Mouse (Mus musculus): ENCODE data around the gene Aadacl4.
"Not testable (repeated sequence)": the region's sequence is repeated elsewhere in the genome, so short reads cannot be mapped to it uniquely, and the experiment has no call there.

Gene Aadacl4

DNA sequence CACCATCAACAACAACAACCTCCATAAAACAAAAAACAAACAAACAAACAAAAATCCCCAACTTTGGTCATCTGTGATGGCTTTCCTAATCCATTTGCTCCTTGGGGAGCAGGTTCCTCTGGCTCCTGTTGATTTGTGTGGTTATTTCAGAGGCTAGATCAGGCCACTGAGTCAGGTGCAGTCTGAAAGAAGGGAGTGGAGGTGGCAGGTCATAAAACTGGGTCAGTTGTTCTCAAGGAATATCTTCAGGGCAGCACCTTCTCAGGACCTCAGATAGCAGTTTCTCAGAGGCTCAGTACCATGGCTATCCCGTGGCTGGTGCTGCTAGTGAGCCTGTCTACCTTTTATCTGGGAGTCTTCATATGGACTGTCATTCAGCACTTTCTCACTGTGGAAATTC, at the start of gene Aadacl4:
TSS of gene Aadacl4 (plus strand) at position 301 of the 400 bp plus-strand sequence.
- DNase-seq (ENCODE audit: low spot score in 2 of 2) = no peak

DNA sequence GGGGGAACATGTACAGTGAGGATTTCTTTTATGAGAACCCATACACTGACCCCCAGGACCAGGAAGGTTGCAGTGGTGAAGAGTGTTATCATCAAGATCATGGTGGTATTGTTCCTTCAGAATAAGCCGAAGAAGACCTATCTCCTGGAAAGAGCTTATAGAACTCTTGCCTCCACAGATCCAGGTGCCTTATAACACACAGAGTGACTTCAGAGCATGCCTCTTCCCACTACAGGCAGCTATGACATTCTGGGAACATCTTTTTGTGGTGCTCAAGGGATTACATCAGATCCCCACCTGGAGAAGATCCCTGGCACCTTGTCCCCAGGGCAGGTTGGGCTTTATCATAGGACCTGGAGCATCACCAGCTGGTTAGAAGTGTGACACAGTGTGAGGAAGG, 48.5 kb upstream of the Aadacl4 start, which contains the start of gene Gm13124:
TSS of gene Gm13124 (minus strand) at position 101 of the 400 bp plus-strand sequence.
- DNase-seq (ENCODE audit: low spot score in 2 of 2) = no peak

DNA sequence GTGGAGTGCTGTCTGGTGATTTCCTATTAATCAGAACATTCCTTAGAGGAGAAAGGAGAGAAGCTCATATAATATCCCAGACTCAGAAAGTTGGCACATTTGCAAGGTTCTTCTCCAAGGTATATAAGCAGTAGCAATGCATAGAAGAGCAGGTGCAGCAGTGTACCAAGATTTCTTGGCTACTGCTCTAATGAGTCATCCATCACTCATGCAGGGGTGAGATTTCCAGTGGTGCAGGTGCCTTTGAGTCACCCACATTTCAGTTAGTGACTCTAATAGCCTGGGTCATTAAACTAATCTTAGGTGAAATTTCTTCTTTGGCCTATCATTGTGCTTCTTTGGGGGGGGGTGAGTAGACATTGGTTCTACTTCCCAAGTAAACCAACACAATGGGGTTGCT, 45.8 kb upstream of the Aadacl4 start:
- DNase-seq (ENCODE audit: low spot score in 2 of 2) = no peak

DNA sequence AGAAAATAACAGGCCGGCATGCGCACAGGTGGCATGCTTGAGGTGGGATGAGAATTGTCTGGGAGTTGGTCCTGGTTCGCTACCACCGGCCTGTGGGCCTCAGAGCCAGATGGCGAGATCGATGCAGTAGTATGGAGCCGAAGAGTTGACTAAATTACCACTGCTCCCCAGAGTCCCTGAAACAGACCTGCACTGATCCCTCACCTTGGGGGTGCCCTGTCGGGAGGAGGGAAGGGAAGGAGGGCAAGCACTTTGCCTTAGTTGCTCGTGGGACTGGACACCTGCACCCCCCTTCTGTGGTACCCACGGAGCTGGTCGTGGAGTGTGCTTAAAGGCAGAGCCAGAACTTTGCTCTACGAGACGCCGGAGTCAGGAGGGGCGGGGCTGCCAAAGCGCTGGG, 27.3 kb upstream of the Aadacl4 start:
- not testable (repeated sequence) for DNase-seq (ENCODE audit: low spot score in 2 of 2)

DNA sequence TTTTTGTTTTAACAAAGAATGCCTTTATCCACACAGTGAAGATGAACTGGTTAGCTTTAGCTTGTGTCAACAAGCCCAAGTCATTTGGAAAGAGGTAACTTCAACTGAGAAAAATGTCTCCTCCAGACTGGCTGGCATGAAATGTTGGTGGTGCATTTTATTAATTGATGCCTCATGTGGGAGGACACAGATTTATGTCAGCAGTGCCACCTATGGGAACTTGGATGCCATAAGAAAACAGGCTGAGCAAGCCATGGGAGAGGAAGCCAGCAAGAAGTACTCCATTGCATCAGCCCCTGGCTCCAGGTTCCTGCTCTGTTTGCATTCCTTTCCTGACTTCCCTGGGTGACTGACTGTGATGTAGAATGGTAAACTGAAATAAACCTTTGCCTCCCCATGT, 20.7 kb upstream of the Aadacl4 start:
- no peak for DNase-seq (ENCODE audit: low spot score in 2 of 2)

DNA sequence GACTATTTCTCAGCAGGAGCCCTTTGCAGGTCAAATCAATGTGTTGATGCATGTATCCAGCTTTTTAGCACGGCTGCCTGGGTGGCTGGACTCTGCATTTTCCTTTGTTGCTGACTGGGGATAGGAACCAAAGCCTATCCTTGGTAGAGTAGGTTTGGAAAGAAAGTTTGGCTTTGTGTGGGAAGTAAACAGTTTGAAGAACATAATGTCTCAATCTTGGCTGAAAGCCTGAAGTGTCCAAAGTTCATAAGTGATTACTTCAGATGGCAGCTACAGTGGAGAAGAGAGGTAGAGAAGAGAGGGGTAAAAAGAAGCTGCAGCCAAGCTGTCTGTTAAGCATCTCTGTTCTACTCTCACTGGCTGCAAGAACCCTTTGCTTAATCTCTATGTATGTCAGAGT, 1.1 kb downstream of the Aadacl4 start:
- DNase-seq (ENCODE audit: low spot score in 2 of 2) = no peak

DNA sequence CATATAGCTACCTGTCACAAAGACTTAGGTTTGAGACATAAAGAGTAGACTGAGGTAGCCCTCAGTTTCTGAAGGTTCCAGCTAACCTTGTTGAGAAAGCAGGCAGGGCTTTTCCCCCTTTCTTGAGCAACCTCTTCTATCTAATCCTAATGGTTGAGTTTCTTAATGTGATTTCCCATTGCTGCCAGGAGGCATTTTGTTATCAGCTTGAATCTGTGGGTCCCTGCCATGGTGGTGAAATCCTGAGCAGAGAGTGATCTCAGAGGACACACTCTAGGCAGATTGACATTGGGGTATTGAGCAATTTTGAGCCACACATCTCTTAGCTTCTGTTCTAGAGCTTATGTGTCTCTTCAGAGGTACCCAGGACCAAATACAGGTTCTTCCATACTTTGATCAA, 24.8 kb downstream of the Aadacl4 start:
- DNase-seq (ENCODE audit: low spot score in 2 of 2) = no peak
